Mouse (Mus musculus) limb, embryonic 15.5 days (tissue): ENCODE measurements at regions not wholly inside any gene's neighbourhood (a gene's known extent, or its start where the extent isn't known, plus 50 kb on each side); places are given as distances from the start of the nearest gene placed in this dataset.

Experiments
- ATAC-seq: fragments of 200-750 bp; cut with Nextera tagmentation; 2 replicates; pipeline ENCODE4 v1.8.0; 2017; ENCODE audit warnings: low read depth, moderate TSS enrichment; ENCODE audit not compliant: insufficient number of reproducible peaks, low FRiP score, low TSS enrichment
- H3K27ac ChIP-seq: fragments of 300-500 bp; sonication (generic); 2 replicates; pipeline ENCODE4 v1.5.1; 2015; ENCODE audit warnings: moderate library complexity, mild to moderate bottlenecking, inconsistent platforms
- H3K27me3 ChIP-seq: fragments of 300-500 bp; sonication (generic); 2 replicates; pipeline ENCODE4 v1.6.1; 2015; ENCODE audit warnings: inconsistent platforms
- H3K36me3 ChIP-seq: fragments of 300-500 bp; sonication (generic); 2 replicates; pipeline ENCODE4 v1.6.1; 2015; ENCODE audit warnings: inconsistent platforms
- H3K4me1 ChIP-seq: fragments of 300-500 bp; sonication (generic); 2 replicates; pipeline ENCODE4 v1.6.1; 2015; ENCODE audit warnings: inconsistent platforms
- H3K4me2 ChIP-seq: fragments of 300-500 bp; sonication (generic); 2 replicates; pipeline ENCODE4 v1.6.1; 2015; ENCODE audit warnings: mild to moderate bottlenecking, inconsistent platforms
- H3K4me3 ChIP-seq: fragments of 300-500 bp; sonication (generic); 2 replicates; pipeline ENCODE4 v1.5.1; 2015; ENCODE audit warnings: mild to moderate bottlenecking, inconsistent platforms
- H3K9ac ChIP-seq: fragments of 300-500 bp; sonication (generic); 2 replicates; pipeline ENCODE4 v1.6.1; 2015; ENCODE audit warnings: inconsistent platforms
- H3K9me3 ChIP-seq: fragments of 300-500 bp; sonication (generic); 2 replicates; pipeline ENCODE4 v1.6.1; 2016; ENCODE audit warnings: inconsistent platforms
- WGBS: fragments of 180-500 bp; shearing (Covaris S2); methylation state at CpG from one replicate; pipeline ENCODE4 v1.1.7; 2015; 5-methylcytosine and 5-hydroxymethylcytosine counted together

DNA sequence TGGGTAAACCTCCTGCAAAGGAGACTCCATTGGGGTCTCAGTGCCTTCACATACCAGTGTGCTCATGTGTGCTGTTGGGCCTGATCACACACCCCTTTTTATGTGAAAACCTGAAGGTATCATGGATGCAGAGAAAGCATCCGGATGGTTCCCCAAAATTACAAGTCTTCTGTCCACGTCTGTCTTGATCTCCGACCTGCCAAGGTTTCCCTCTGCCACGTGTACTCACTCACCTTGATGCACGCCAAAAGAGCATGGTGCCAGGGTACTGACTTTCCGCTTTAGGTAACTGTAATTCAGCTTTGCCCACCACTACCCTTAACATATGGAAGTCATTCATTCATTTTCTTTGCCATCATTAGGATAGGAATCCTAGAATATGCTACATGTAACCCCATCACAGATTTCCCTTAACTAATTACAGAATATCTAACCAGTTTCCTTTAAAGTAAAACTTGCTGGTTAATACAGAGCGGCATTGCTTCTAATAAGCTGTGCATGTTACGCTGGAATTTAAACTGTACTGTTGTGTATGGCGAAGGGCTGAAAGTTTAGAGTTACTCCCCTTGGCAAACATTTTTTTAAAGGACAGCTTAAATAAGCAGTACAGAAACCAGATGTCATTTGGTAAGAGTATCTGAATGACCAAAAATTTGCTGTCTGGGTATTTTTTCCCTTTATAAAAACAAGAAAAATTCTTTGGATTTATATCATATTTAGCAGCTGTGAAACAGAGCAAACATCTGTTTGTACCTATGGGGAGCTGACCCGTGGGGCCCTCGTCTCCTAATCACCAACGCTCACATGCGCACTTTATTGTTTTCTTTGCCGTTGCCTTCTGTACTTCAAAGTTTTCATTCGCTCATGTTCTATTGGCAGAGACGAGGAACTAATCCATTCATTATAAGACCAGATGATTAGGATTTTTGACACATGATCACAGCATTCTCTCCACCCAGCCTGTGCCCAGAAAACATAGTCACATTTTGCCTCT, 131.4 kb upstream of the Gm15217 start:
- no peak overlapping the region for H3K27ac ChIP-seq
- no peaks in the 10 kb centered on the region for H3K9me3 ChIP-seq
- H3K36me3 ChIP-seq: no peaks in the 10 kb centered on the region
- no peak overlapping the region for H3K4me3 ChIP-seq
- ATAC-seq: no peak
- H3K27me3 ChIP-seq: no peaks in the 10 kb centered on the region
- no peak overlapping the region for H3K9ac ChIP-seq
- H3K4me2 ChIP-seq: no peak overlapping the region
- WGBS: 36% methylated on average over 16 of the region's 16 CpGs
- peaks cover 6% of the 10 kb centered on the region; the same call in 1 of the 2 replicates for H3K4me1 ChIP-seq

DNA sequence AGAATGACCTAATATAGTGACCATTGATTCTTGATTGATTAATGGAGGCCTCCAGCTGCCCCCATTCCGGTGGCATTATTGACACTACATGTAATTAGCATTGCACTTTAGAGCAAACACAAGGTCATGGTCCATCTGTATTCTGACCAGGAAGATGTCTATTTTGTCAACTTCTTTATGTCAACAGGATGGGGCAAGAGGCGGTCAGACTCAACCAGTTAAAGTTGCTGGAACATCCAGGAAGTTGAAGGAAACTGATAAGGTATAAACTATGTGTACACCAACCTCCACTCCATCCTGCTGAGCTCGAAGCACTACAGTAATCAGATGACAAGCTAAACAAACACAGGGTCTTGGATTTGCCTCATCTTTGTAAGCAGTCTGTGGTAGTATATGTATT, 130.1 kb upstream of the Gm15217 start:
- WGBS: 83% methylated on average over 3 of the region's 3 CpGs
- ATAC-seq: no peak
- Histone ChIP-seq H3K9ac (no peak overlapping the region), H3K36me3 (no peaks in the 10 kb centered on the region), H3K27ac (no peak overlapping the region), H3K4me2 (no peak overlapping the region), H3K27me3 (no peaks in the 10 kb centered on the region), H3K4me3 (no peak overlapping the region), H3K9me3 (no peaks in the 10 kb centered on the region), H3K4me1 (peaks cover 6% of the 10 kb centered on the region; the same call in 1 of the 2 replicates)

DNA sequence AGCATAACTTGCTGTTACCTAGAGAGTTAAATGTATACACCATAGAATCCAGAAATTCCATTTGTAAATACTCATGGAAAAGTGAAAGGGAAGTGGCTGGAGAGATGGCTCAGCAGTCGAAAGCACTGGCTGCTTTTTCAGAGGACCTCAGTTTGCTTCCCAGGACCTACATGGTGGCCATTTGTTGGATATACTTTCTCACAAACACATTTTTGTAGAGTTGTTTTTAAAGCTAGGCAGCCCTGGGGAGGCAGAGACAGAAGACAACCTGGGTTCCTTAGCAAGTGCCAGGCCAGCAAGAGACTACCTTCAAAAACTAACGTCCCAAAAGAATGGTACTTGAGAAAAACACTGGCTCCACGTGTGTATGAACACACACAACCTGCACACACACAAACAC, 124.0 kb upstream of the Gm15217 start:
- no peak overlapping the region for H3K4me3 ChIP-seq
- no peak overlapping the region for H3K9ac ChIP-seq
- no peaks in the 10 kb centered on the region for H3K4me1 ChIP-seq
- no peaks in the 10 kb centered on the region for H3K36me3 ChIP-seq
- H3K27me3 ChIP-seq: no peaks in the 10 kb centered on the region
- no peak overlapping the region for H3K4me2 ChIP-seq
- 65% methylated on average over 3 of the region's 3 CpGs for WGBS
- ATAC-seq: no peak
- no peaks in the 10 kb centered on the region for H3K9me3 ChIP-seq
- H3K27ac ChIP-seq: no peak overlapping the region

DNA sequence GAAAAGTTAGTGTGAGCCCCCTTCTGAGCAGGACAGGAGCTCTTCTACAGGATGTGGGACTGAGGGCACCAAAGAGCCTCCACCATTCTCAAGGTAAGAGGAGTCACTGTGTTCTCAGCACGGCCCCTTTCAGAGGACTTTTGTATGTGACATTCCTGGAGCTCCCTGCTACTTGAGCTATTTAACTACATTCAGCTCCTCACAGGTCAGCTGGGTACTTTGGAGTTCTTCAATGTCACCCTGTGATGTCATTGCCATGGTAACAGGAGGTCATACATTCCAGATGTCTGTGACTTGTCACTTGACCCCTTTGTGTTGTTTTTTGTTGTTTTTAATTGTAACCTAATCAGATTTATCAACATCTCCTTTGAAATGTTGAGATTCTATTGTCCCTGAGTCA, 122.9 kb upstream of the Gm15217 start:
- no peaks in the 10 kb centered on the region for H3K4me1 ChIP-seq
- no peak overlapping the region for H3K9ac ChIP-seq
- H3K27me3 ChIP-seq: no peaks in the 10 kb centered on the region
- no peaks in the 10 kb centered on the region for H3K9me3 ChIP-seq
- no peak overlapping the region for H3K4me2 ChIP-seq
- WGBS: 40% methylated on average over 1 of the region's 1 CpGs
- no peaks in the 10 kb centered on the region for H3K36me3 ChIP-seq
- no peak for ATAC-seq
- no peak overlapping the region for H3K4me3 ChIP-seq
- H3K27ac ChIP-seq: no peak overlapping the region

DNA sequence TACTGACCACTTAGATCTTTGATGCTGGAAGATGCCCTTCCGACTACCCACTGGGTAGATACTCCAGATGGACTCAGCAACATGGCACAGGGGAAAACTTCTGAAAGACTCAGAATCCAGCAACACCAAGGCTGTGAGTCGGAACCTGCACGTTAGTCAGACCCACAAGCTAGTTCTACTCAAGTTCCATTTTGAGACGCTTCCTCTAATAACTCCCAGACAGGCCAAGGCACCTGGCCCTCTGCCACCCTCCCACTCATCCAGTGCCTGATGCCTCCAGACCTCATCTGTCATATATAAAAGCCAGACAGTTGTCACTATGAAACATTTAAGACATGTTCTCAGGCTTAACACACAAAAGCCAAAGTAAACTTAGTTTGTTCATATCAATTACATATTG, 121.9 kb upstream of the Gm15217 start:
- no peak overlapping the region for H3K4me2 ChIP-seq
- no peaks in the 10 kb centered on the region for H3K4me1 ChIP-seq
- no peaks in the 10 kb centered on the region for H3K27me3 ChIP-seq
- H3K4me3 ChIP-seq: no peak overlapping the region
- no peak for ATAC-seq
- no peak overlapping the region for H3K9ac ChIP-seq
- no peaks in the 10 kb centered on the region for H3K36me3 ChIP-seq
- H3K27ac ChIP-seq: no peak overlapping the region
- 57% methylated on average over 4 of the region's 4 CpGs for WGBS
- H3K9me3 ChIP-seq: no peaks in the 10 kb centered on the region

DNA sequence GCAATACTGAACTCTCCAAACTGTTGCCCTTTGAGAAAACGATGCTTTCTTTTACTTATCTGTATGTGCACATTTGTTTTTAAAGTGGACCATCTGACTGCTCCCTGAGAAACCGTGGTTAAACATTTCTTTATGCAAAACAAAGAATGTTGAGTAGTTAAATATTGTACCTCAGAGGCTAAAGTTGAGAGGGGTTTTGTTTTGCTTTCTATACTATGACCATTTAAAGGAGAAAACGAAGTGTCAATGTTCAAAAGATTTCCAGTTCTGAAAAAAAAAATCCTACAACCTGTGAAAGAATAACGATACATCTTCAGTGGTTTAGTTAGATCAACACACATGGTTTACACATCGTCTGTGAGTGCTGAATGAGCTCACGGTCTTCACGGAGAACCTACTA, 120.7 kb upstream of the Gm15217 start:
- H3K4me3 ChIP-seq: no peak overlapping the region
- no peak for ATAC-seq
- no peaks in the 10 kb centered on the region for H3K27me3 ChIP-seq
- no peak overlapping the region for H3K27ac ChIP-seq
- no peak overlapping the region for H3K4me2 ChIP-seq
- H3K9me3 ChIP-seq: no peaks in the 10 kb centered on the region
- 68% methylated on average over 7 of the region's 7 CpGs for WGBS
- H3K9ac ChIP-seq: no peak overlapping the region
- no peaks in the 10 kb centered on the region for H3K36me3 ChIP-seq
- no peaks in the 10 kb centered on the region for H3K4me1 ChIP-seq

DNA sequence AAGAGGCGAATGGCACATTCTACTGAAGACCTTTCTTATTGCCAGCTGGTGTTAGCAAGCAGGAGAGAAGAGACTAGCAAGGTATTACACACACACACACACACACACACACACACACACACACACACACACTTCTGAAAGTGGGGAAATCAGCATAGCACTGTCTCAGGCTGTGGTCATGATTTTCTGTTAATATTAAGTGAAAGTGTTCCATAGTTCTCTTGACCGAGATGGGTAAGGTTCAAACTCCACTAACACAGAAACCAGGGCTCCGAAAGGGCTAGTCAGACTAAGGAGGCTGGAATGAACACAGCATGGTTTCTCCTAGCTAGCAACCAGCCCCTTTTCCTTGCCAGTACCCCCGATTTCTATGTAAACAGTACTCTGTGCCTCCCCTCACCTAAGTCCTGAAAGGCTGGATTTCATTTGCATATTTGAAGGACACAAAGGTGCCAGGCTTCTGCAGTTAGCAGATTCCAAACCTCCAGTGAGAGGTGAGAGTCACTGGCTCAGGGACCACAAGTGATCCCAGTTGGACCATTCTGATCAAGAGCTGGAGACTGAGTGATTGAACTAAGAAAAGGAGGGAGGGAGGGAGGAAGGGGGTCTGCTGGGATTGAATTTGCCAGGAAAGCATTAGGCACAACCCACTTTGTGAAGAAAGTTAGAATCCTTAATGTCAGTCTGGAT, 118.8 kb upstream of the Gm15217 start:
- Histone ChIP-seq H3K4me1 (no peaks in the 10 kb centered on the region), H3K4me2 (no peak overlapping the region), H3K9ac (no peak overlapping the region), H3K36me3 (no peaks in the 10 kb centered on the region), H3K27me3 (no peaks in the 10 kb centered on the region), H3K4me3 (no peak overlapping the region), H3K27ac (no peak overlapping the region), H3K9me3 (no peaks in the 10 kb centered on the region)
- 84% methylated on average over 4 of the region's 4 CpGs for whole genome bisulfite sequencing
- ATAC-seq: no peak

DNA sequence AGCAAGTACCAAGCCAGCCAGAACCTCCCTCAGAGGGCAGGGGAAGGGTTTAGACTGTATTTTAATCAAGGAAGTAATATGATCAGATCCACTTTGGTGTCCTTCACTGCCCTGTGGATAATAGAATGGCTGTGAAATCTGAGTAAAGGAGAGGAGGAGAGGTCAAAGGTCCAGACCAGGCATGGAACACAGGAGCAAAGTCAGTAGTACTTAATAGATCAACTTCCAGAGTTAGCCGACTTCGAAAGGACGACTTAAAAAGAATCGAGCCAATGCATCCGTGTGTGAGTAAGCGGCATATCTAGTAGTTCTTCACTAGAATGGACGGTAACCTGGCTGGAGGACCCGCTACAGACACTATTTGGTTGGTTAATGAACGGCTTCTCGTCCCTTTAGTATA, 103.8 kb upstream of the Gm15217 start:
- 87% methylated on average over 10 of the region's 10 CpGs for WGBS
- Histone ChIP-seq H3K9me3 (no peaks in the 10 kb centered on the region), H3K36me3 (no peaks in the 10 kb centered on the region), H3K4me2 (no peak overlapping the region), H3K4me1 (no peaks in the 10 kb centered on the region), H3K27me3 (no peaks in the 10 kb centered on the region), H3K9ac (no peak overlapping the region), H3K27ac (no peak overlapping the region), H3K4me3 (no peak overlapping the region)
- ATAC-seq: no peak

DNA sequence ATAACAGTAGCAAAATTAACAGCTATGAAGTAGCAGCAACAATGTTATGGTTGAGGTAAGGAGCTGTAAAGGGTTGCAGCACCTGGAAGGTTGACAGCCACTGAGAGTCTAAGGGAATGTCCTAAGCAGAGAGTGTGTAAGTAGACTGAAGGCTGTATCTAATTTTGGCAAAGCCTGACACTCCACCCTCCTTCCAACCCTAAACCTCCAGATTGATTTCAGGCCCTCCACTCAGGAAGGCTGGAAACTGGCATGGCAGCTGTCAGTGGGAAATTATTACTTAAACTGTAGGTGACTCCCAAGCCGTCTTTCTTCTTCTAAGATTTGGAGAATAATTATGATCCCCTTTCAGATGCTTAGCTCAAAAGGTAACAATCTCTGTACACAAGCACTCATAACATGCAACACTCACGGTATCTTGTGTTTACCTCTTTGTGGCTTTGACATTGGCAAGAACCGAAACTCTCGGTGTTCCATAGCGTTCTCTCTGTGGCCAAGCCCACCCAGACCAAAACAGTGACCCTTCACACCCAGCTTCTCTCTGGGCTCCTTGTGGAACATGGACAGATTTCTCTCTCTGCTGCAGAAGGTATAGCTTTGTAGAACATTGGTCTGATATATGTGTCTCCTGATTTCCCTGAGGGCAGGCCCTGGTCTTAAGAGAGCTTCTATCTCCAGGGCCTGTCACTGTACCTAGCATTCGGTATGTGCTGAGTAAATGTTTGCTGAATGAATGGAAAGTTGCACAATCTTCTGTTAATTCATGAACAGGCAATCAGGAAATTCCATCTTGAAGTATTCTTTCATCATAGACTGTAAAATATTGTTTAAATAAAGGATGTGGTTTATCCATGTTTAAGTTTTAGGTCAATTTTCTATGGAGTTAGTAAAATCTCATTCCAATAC, 102.0 kb upstream of the Gm15217 start:
- WGBS: 76% methylated on average over 6 of the region's 6 CpGs
- no peaks in the 10 kb centered on the region for H3K4me1 ChIP-seq
- no peak overlapping the region for H3K4me3 ChIP-seq
- H3K27ac ChIP-seq: no peak overlapping the region
- no peaks in the 10 kb centered on the region for H3K36me3 ChIP-seq
- H3K9me3 ChIP-seq: no peaks in the 10 kb centered on the region
- no peak overlapping the region for H3K4me2 ChIP-seq
- H3K9ac ChIP-seq: no peak overlapping the region
- no peak for ATAC-seq
- H3K27me3 ChIP-seq: no peaks in the 10 kb centered on the region

DNA sequence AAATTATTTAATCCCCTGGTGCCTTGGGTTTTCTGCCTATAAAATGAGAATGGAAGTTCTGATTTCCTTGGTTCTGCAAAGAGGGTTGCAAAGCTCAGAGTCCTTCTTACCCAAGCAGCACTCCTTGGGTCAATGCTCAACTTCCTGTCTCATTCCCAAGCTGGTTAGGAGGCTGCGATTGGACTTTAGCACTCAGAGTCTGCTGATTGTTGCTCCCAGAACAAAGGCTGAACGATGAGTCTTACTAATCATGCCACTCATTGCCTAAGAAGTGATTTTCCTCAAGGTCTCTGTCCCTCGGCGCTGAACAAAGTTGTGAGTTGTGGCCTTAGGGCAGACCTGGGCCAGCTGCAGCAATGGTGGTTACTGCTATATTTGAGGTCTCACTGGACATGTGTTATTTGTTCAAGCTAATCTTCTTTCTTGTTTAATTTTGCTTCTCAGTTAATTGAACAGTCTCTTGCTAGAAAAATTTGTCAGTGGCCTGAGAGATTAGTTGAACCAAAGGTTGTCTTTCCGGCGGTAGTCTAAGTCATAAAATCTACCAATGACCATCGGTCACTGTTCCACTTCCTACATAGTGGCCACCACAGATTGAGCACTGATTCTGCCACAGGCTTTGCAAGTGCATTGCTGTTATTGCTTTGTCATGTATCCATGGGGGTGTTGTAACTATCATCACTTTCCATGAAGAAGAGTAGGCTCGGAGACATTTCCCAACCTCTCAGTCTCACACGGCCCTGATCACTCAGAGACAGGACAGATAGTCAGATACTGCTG, 101.2 kb upstream of the Gm15217 start:
- WGBS: 88% methylated on average over 9 of the region's 9 CpGs
- H3K9ac ChIP-seq: no peak overlapping the region
- no peak overlapping the region for H3K4me3 ChIP-seq
- H3K4me1 ChIP-seq: no peaks in the 10 kb centered on the region
- no peak overlapping the region for H3K27ac ChIP-seq
- ATAC-seq: no peak
- no peaks in the 10 kb centered on the region for H3K9me3 ChIP-seq
- H3K27me3 ChIP-seq: no peaks in the 10 kb centered on the region
- no peak overlapping the region for H3K4me2 ChIP-seq
- H3K36me3 ChIP-seq: no peaks in the 10 kb centered on the region

DNA sequence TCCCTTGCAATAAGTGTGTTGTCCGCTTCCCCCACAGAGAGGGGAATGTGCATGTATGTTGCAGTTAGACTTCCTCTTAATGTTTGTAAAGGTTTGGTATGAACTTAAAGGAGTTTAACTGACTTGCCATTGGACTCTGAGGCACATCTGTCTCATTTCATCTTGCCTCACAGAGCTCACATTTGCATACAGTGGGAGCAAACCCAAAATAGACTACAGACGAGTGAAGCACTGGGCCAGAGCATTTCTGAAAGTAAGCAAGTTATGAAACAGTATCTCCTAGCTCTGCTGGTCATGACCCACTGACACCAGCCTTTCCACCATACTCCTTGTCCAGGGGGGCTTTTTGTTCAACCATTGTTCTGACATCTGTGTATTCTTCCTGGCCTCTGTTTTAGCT, 86.8 kb upstream of the Gm15217 start:
- no peak overlapping the region for H3K4me2 ChIP-seq
- no peak overlapping the region for H3K4me3 ChIP-seq
- no peaks in the 10 kb centered on the region for H3K27me3 ChIP-seq
- ATAC-seq: no peak
- H3K9ac ChIP-seq: no peak overlapping the region
- H3K36me3 ChIP-seq: no peaks in the 10 kb centered on the region
- 57% methylated on average over 2 of the region's 2 CpGs for WGBS
- no peaks in the 10 kb centered on the region for H3K9me3 ChIP-seq
- no peak overlapping the region for H3K27ac ChIP-seq
- H3K4me1 ChIP-seq: no peaks in the 10 kb centered on the region
